Mouse (Mus musculus) kidney, postnatal 0 days (tissue): ENCODE measurements at regions not wholly inside any gene's neighbourhood (a gene's known extent, or its start where the extent isn't known, plus 50 kb on each side); places are given as distances from the start of the nearest gene placed in this dataset.

Source experiments
- ATAC-seq: fragments of 200-750 bp; cut with Nextera tagmentation; replicated peaks from 2 replicates; pipeline ENCODE4 v1.8.0; 2017; ENCODE audit warnings: low read depth, moderate number of reproducible peaks, moderate TSS enrichment, moderate library complexity; ENCODE audit not compliant: low FRiP score
- DNase-seq: peaks from one replicate; pipeline ENCODE4 v3.0.0-alpha.2; 2016; ENCODE audit warnings: low spot score
- H3K27ac ChIP-seq: fragments of 300-500 bp; sonication (generic); 2 replicates; pipeline ENCODE4 v1.5.1; 2014; ENCODE audit warnings: mild to moderate bottlenecking
- H3K27me3 ChIP-seq: fragments of 300-500 bp; sonication (generic); 2 replicates; pipeline ENCODE4 v1.6.1; 2014; ENCODE audit warnings: low read length, mixed read lengths; ENCODE audit not compliant: insufficient read depth
- H3K36me3 ChIP-seq: fragments of 300-500 bp; sonication (generic); 2 replicates; pipeline ENCODE4 v1.6.1; 2014; ENCODE audit warnings: low read length, mixed read lengths; ENCODE audit not compliant: insufficient read depth
- H3K4me1 ChIP-seq: fragments of 300-500 bp; sonication (generic); replicated peaks from 2 replicates; pipeline ENCODE4 v1.6.1; 2014; ENCODE audit warnings: antibody characterized with exemption, low read length, mixed read lengths; ENCODE audit not compliant: insufficient read depth
- H3K4me2 ChIP-seq: fragments of 300-500 bp; sonication (generic); 2 replicates; pipeline ENCODE4 v1.6.1; 2014; ENCODE audit warnings: mild to moderate bottlenecking, low read length, moderate library complexity, mixed read lengths
- H3K4me3 ChIP-seq: fragments of 300-500 bp; sonication (generic); replicated peaks from 2 replicates; pipeline ENCODE4 v1.5.1; 2014; ENCODE audit warnings: low read depth, low read length
- H3K9ac ChIP-seq: fragments of 300-500 bp; sonication (generic); 2 replicates; pipeline ENCODE4 v1.6.1; 2014; ENCODE audit warnings: low read depth, low read length
- H3K9me3 ChIP-seq: fragments of 300-500 bp; sonication (generic); replicated peaks from 2 replicates; pipeline ENCODE4 v1.6.1; 2016; ENCODE audit warnings: low read length, inconsistent platforms, mixed read lengths
- CTCF ChIP-seq: IDR thresholded peaks from 2 replicates; pipeline ENCODE4 v1.5.1; 2016; ENCODE audit warnings: antibody characterized with exemption, low read depth, mild to moderate bottlenecking, moderate library complexity
- WGBS: fragments of 180-500 bp; shearing (Covaris S2); extraction: QIAGEN DNeasy Blood & Tissue Kit; methylation state at CpG from one replicate; pipeline ENCODE4 v1.1.7; 2014; 5-methylcytosine and 5-hydroxymethylcytosine counted together

DNA sequence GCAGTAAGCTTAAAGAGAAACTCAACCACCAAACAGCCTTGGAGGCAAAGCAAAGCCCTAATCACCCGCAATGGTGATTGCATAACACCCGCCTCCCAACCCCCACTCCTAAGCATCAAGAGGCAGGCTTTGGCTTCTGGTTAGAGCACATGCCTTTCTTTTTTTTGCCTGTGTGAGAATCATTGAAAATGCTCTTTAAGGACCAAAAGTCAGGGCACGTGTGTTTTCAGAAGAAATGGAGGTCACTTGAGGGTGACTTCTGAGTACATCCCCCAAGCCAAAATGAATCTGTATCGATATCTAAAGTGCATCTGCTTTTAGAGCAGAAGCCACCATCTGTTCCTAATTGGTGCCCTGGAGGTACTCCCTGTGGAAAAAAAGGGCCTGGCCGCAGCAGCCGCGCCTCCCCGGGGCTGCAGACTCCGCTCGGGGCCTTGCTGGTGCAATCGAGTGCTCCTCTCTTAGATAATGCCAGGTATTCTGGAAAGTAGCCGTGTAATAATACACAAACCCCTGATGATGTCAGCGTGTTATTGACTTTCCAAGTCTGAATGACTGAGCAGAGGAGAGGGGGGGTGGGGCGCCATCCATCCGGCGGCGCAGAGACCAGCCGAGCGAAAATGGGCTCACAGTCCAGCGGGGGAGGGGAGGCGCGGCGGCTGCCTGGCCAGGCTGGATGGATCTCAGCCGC, 140.7 kb upstream of the Tbl1xr1 start:
- Histone ChIP-seq H3K27me3 (no peaks in the 10 kb centered on the region), H3K4me1 (peaks cover 16% of the 10 kb centered on the region), H3K36me3 (no peaks in the 10 kb centered on the region), H3K9ac (0 out of 2 replicates have a peak overlapping the region, but pooled peaks have one; percentile 23), H3K4me3 (peak overlapping the region; percentile 26), H3K4me2 (peak overlapping the region; percentile 58), H3K9me3 (no peaks in the 10 kb centered on the region), H3K27ac (peak overlapping the region; percentile 51)
- peak; percentile 98 for DNase-seq
- WGBS: 1% methylated on average over 24 of the region's 24 CpGs
- ATAC-seq: peak; percentile 94
- TF ChIP-seq CTCF: peak; percentile 22; the same call in 1 of the 2 replicates

DNA sequence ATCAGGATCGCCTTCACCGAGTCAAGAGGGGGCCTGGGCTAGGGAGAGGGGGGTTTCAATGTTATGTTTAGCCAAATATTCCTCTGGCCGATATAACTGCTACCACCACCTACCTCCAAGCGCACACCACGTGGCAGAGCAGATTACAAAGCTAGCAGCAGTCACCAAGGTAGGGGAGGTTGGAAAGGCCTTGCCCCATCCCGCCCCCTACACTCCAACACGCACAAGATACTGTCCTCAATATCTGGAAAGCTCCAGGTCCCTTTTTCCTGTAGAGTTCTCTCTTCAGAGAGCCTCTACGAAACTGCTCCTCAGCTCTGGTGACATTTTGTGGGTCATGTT, 140.2 kb upstream of the Tbl1xr1 start:
- Histone ChIP-seq H3K27me3 (no peaks in the 10 kb centered on the region), H3K36me3 (no peaks in the 10 kb centered on the region), H3K4me2 (peak overlapping the region; percentile 58), H3K4me1 (peaks cover 16% of the 10 kb centered on the region), H3K9me3 (no peaks in the 10 kb centered on the region), H3K4me3 (peak overlapping the region; percentile 26; the same call in 1 of the 2 replicates), H3K9ac (no peak overlapping the region), H3K27ac (no peak overlapping the region)
- TF ChIP-seq CTCF: no peak
- WGBS: 13% methylated on average over 8 of the region's 8 CpGs
- DNase-seq: no peak
- ATAC-seq: no peak

DNA sequence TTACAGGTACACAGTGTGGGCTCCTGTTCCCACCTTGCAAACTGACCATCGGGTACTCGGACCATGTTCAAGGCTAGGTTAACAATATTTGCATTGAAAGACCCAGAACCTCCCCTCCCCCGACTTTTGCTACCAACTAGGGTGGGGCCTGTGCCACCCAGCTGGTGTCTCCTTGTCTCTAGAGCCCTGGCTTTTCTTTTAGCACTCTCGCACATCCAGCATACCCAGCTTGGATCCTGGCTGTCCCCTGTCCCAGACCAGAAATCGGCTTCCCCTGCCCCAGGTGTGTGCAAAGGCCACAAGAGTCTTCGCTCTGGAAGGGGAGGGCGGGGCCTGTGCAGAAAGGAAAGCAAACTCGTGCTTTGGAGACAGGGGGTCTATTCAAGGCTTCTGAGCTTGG, 139.8 kb upstream of the Tbl1xr1 start:
- no peak for TF ChIP-seq CTCF

DNA sequence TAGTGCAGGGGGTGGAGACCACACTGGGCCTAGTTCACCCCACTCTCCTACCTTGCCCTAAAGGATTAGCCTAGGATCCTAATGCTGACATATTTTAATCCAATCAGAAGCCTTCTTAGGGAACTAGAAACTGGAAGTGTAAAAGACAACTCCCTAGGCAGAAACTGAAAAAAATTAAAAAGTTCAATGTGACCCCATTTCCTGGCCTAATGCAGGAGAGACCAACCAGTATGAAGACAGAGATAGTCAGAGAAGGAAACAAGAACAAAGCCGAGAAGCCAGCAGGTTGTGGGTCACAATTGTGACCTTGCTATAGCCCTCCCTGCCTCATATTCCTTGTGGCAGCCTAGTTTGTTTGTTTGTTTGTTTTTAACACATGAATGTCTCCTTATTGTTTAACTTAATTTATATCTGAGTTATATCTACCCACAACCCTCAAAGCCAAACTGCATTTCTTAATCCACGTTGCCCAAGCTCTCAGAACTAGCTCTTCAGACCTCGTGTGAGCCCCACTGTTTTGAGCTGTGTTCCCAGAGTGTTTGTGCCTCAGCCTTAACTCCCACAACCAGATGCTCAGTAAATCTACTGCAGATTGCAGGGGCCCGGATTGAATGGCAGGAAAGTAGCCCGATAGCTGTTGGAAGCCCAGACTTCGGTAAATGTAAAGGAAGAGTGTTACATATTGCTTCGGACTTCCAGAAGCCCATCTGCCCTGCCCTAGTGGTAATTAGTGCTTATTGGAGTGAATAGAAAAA, 139.0 kb upstream of the Tbl1xr1 start:
- whole genome bisulfite sequencing: 31% methylated on average over 7 of the region's 7 CpGs
- ATAC-seq (no peak), DNase-seq (no peak)
- no peak overlapping the region for H3K4me2 ChIP-seq
- H3K36me3 ChIP-seq: no peaks in the 10 kb centered on the region
- no peak for TF ChIP-seq CTCF
- H3K4me3 ChIP-seq: no peak overlapping the region
- H3K9me3 ChIP-seq: no peaks in the 10 kb centered on the region
- no peaks in the 10 kb centered on the region for H3K27me3 ChIP-seq
- H3K4me1 ChIP-seq: peaks cover 16% of the 10 kb centered on the region
- H3K9ac ChIP-seq: no peak overlapping the region
- no peak overlapping the region for H3K27ac ChIP-seq

More for the DNA sequence above, 139.8 kb upstream of the Tbl1xr1 start:
- Histone ChIP-seq H3K9ac (no peak overlapping the region), H3K36me3 (no peaks in the 10 kb centered on the region), H3K4me1 (peaks cover 16% of the 10 kb centered on the region), H3K4me2 (peak overlapping the region; percentile 58), H3K27me3 (no peaks in the 10 kb centered on the region), H3K4me3 (no peak overlapping the region), H3K9me3 (no peaks in the 10 kb centered on the region), H3K27ac (no peak overlapping the region)
- DNase-seq: no peak
- 31% methylated on average over 8 of the region's 8 CpGs for WGBS
- ATAC-seq: peak; percentile 1; the same call in 1 of the 2 replicates

DNA sequence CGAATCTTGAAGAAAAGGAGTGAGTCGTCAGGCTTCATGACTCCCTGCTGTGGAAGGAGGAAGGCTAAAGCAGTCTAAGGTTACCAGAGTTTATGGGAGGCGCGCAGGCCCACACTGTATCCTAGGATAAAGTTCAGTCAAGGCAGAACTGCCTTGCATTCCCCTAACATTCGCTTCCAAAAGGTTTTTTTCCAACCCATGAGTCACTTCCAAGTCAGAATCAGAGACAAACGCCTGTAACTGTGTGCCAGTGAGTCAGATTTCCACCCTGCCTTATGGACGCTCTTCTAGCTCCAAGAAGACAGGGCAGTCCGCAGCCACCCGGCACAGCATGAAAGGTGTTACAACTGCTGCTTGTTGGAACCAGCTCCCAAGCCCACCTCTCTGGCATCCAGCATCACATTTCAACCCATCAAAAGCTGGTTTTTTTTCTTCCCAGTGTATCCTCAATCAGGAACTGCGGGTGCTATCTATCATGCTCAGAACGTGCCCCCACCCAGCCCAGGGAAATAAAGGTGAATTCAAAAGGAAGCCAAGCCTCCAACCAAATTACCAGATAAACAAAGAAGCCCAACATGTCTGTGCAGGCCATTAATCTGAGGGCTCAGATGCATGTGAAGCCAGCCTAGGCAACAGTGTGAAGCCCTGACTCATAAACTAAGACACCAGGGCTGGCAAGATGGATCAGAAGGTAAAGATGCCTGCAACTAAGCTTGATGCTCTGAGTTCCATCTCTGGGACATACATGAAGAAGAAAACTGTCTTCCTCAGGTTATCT, 138.2 kb upstream of the Tbl1xr1 start:
- 34% methylated on average over 11 of the region's 11 CpGs for WGBS
- H3K4me3 ChIP-seq: no peak overlapping the region
- H3K27me3 ChIP-seq: no peaks in the 10 kb centered on the region
- peaks cover 16% of the 10 kb centered on the region for H3K4me1 ChIP-seq
- DNase-seq (peak; percentile 86), ATAC-seq (peak; percentile 53)
- H3K9ac ChIP-seq: no peak overlapping the region
- no peak overlapping the region for H3K27ac ChIP-seq
- TF ChIP-seq CTCF: no peak
- no peak overlapping the region for H3K4me2 ChIP-seq
- no peaks in the 10 kb centered on the region for H3K9me3 ChIP-seq
- no peaks in the 10 kb centered on the region for H3K36me3 ChIP-seq

DNA sequence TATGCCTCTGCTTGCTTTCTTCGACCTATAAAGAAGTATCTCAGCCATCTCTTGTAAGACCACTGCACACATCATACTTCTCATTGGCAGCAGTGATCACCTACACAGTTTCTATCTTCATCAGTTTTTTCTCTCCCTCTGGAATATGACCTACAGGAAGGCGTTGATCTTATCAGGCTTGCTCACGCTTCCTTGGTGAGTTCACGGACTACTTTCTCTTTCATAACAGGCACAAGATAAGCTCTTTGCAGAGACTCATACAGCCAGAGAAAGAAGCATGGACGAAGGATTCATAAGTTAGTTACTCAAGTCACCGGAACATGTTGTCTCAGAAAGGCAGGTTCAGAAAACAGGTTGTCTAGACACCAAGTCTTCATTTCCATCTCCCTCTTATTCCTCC, 136.7 kb upstream of the Tbl1xr1 start:
- Histone ChIP-seq H3K4me1 (peaks cover 16% of the 10 kb centered on the region), H3K4me3 (no peak overlapping the region), H3K9me3 (no peaks in the 10 kb centered on the region), H3K4me2 (no peak overlapping the region), H3K27me3 (no peaks in the 10 kb centered on the region), H3K27ac (no peak overlapping the region), H3K9ac (no peak overlapping the region), H3K36me3 (no peaks in the 10 kb centered on the region)
- DNase-seq: no peak
- TF ChIP-seq CTCF: no peak
- WGBS: 85% methylated on average over 6 of the region's 6 CpGs
- no peak for ATAC-seq
